Mouse (Mus musculus) bone marrow, adult 2 months (tissue): ENCODE measurements around the gene Zdhhc23.

ENCODE experiments used
- CTCF ChIP-seq: fragments of 200-500 bp; IDR thresholded peaks from 2 replicates; pipeline ENCODE4 v1.5.1; 2011; ENCODE audit warnings: low read length, control low read depth; ENCODE audit not compliant: control insufficient read depth, insufficient read depth
- POLR2A ChIP-seq: fragments of 200-500 bp; IDR thresholded peaks from 2 replicates; pipeline ENCODE4 v1.6.1; 2011; ENCODE audit warnings: low read depth, mild to moderate bottlenecking, control low read depth, low read length, borderline replicate concordance; ENCODE audit not compliant: control insufficient read depth

- TF ChIP-seq CTCF (no peak), POLR2A (no peak)
Measured at GRCm38 (mm10) chr16:43973606-43974220, 5.9 kb downstream of the Zdhhc23 start.
